15 mouse cellular contexts compared by ENCODE assay signal in genomic region chr4:154949589-154949982, GRCm38 (mm10). TPM values are rescaled to one million over a fixed set of nuclear protein-coding genes. Genes with fewer than 3 reads are reported as not detected.
DNase-seq lines count a peak whose midpoint lies in the region; ATAC-seq lines count a peak whose summit lies in the region.
"Had no signal": no experiment of that assay in that cellular context is flagged by ENCODE, and none has a peak within 500 bp of the region (broad histone marks: within the 10 kb centered on the region; RNA-seq: fewer than 3 reads in every experiment).

No protein-coding gene starts in this region.

- 8% methylated on average over 16 of the region's 16 CpGs for WGBS in embryonic facial prominence, embryonic 13.5 days
- 7% methylated on average over 15 of the region's 16 CpGs for WGBS in hindbrain, embryonic 12.5 days
- 3% methylated on average over 16 of the region's 16 CpGs for WGBS in midbrain, embryonic 15.5 days

- H3K4me2 ChIP-seq in embryonic facial prominence, embryonic 13.5 days: peak overlapping the region; percentile 41
- peak overlapping the region; percentile 17 for H3K4me2 ChIP-seq in hindbrain, embryonic 12.5 days (replicated peaks)
- H3K4me2 ChIP-seq in midbrain, embryonic 15.5 days: peak overlapping the region; percentile 31
- H3K4me2 ChIP-seq: limb, embryonic 12.5 days had no signal

- no peaks in the 10 kb centered on the region for H3K9me3 ChIP-seq in embryonic facial prominence, embryonic 13.5 days
- no peaks in the 10 kb centered on the region for H3K9me3 ChIP-seq in hindbrain, embryonic 12.5 days (replicated peaks)
- H3K9me3 ChIP-seq in midbrain, embryonic 15.5 days: no peaks in the 10 kb centered on the region
- H3K9me3 ChIP-seq: limb, embryonic 12.5 days had no signal

- peaks cover 32% of the 10 kb centered on the region for H3K4me1 ChIP-seq in embryonic facial prominence, embryonic 13.5 days
- H3K4me1 ChIP-seq in hindbrain, embryonic 12.5 days: peaks cover 61% of the 10 kb centered on the region
- peaks cover 32% of the 10 kb centered on the region for H3K4me1 ChIP-seq in midbrain, embryonic 15.5 days

- H3K36me3 ChIP-seq in embryonic facial prominence, embryonic 13.5 days: no peaks in the 10 kb centered on the region
- H3K36me3 ChIP-seq in hindbrain, embryonic 12.5 days: no peaks in the 10 kb centered on the region
- H3K36me3 ChIP-seq in midbrain, embryonic 15.5 days (replicated peaks): no peaks in the 10 kb centered on the region
- H3K36me3 ChIP-seq: limb, embryonic 12.5 days had no signal

- H3K4me3 ChIP-seq in embryonic facial prominence, embryonic 13.5 days: peak overlapping the region; percentile 16; the same call in 1 of the 2 replicates
- H3K4me3 ChIP-seq in hindbrain, embryonic 12.5 days: no peak overlapping the region; the same call in 1 of the 2 replicates
- no peak overlapping the region for H3K4me3 ChIP-seq in midbrain, embryonic 15.5 days
- H3K4me3 ChIP-seq: layer of hippocampus, adult 2 months; limb, embryonic 12.5 days had no signal

- H3K9ac ChIP-seq in embryonic facial prominence, embryonic 13.5 days: 0 out of 2 replicates have a peak overlapping the region, but pooled peaks have one; percentile 52
- H3K9ac ChIP-seq in hindbrain, embryonic 12.5 days: no peak overlapping the region
- H3K9ac ChIP-seq in midbrain, embryonic 15.5 days: no peak overlapping the region
- H3K9ac ChIP-seq: limb, embryonic 12.5 days had no signal

- DNase-seq in MN1 (ENCODE audit: low spot score): peak; percentile 46
- DNase-seq in thymus, postnatal 10 days (ENCODE audit: low spot score in 2 of 2): no peak
- no peak for DNase-seq in thymus, postnatal 4 days
- DNase-seq in thymus, adult 18-20 months: no peak
- no peak for DNase-seq in right cerebral cortex, adult 2 months (ENCODE audit: low spot score in 2 of 2)
- DNase-seq: cerebellum, adult 18-20 months; heart, postnatal 10 days; kidney, adult 8-10 months; lung, postnatal 10 days had no signal

- peaks cover 63% of the 10 kb centered on the region for H3K27me3 ChIP-seq in embryonic facial prominence, embryonic 13.5 days
- peaks cover 50% of the 10 kb centered on the region for H3K27me3 ChIP-seq in hindbrain, embryonic 12.5 days
- no peaks in the 10 kb centered on the region; the same call in 1 of the 2 replicates for H3K27me3 ChIP-seq in midbrain, embryonic 15.5 days (replicated peaks)

- H3K27ac ChIP-seq in embryonic facial prominence, embryonic 13.5 days: no peak overlapping the region
- H3K27ac ChIP-seq in hindbrain, embryonic 12.5 days: peak overlapping the region; percentile 82
- H3K27ac ChIP-seq in midbrain, embryonic 15.5 days: 0 out of 2 replicates have a peak overlapping the region, but pooled peaks have one; percentile 34
- H3K27ac ChIP-seq: limb, embryonic 12.5 days had no signal

- ATAC-seq in embryonic facial prominence, embryonic 13.5 days (ENCODE audit: insufficient number of reproducible peaks, insufficient read depth, low FRiP score, low TSS enrichment, low read depth): no peak
- ATAC-seq in hindbrain, embryonic 12.5 days (ENCODE audit: low FRiP score): peak; percentile 5
- no peak for ATAC-seq in midbrain, embryonic 15.5 days (replicated peaks)
- ATAC-seq: Patski had no signal

RNA-seq across cellular contexts. Expression of gene Hes5, which starts 11.1 kb away (rescaled TPM):
- polyA plus RNA-seq in embryonic facial prominence, embryonic 13.5 days (2015; fragmentation: Nextera tagmentation; extraction: Ambion mirVana): 4.2 and 6.0 TPM in 2 replicates
- 293 and 329 TPM in 2 replicates for polyA plus RNA-seq in hindbrain, embryonic 12.5 days (2016; fragmentation: Nextera tagmentation; extraction: Ambion mirVana)
- polyA plus RNA-seq in midbrain, embryonic 15.5 days (2015; fragmentation: Nextera tagmentation; extraction: Ambion mirVana): 116 and 149 TPM in 2 replicates
- polyA plus RNA-seq: Patski had no signal

RNA-seq across cellular contexts. Expression of gene Pank4, which starts 14.3 kb away (rescaled TPM):
- polyA plus RNA-seq in embryonic facial prominence, embryonic 13.5 days (2015; fragmentation: Nextera tagmentation; extraction: Ambion mirVana): 48.3 and 54.1 TPM in 2 replicates
- 42.5 and 44.5 TPM in 2 replicates for polyA plus RNA-seq in hindbrain, embryonic 12.5 days (2016; fragmentation: Nextera tagmentation; extraction: Ambion mirVana)
- 44.3 and 44.9 TPM in 2 replicates for polyA plus RNA-seq in midbrain, embryonic 15.5 days (2015; fragmentation: Nextera tagmentation; extraction: Ambion mirVana)

RNA-seq across cellular contexts. Expression of gene Tnfrsf14, which starts 21.2 kb away (rescaled TPM):
- polyA plus RNA-seq in embryonic facial prominence, embryonic 13.5 days (2015; fragmentation: Nextera tagmentation; extraction: Ambion mirVana): 1.6 and 1.8 TPM in 2 replicates
- 0.79 and 0.97 TPM in 2 replicates for polyA plus RNA-seq in hindbrain, embryonic 12.5 days (2016; fragmentation: Nextera tagmentation; extraction: Ambion mirVana)
- polyA plus RNA-seq in midbrain, embryonic 15.5 days (2015; fragmentation: Nextera tagmentation; extraction: Ambion mirVana): 0.19 and 0.28 TPM in 2 replicates

RNA-seq across cellular contexts. Expression of gene Fam213b, which starts 50.7 kb away (rescaled TPM):
- 48.6 and 53.6 TPM in 2 replicates for polyA plus RNA-seq in embryonic facial prominence, embryonic 13.5 days (2015; fragmentation: Nextera tagmentation; extraction: Ambion mirVana)
- 38.0 and 40.2 TPM in 2 replicates for polyA plus RNA-seq in hindbrain, embryonic 12.5 days (2016; fragmentation: Nextera tagmentation; extraction: Ambion mirVana)
- 56.1 and 62.6 TPM in 2 replicates for polyA plus RNA-seq in midbrain, embryonic 15.5 days (2015; fragmentation: Nextera tagmentation; extraction: Ambion mirVana)

Comparison
In these comparisons a context has a peak if more than half of its experiments do, and no peak if none do; other contexts are left out.
1. RNA of gene Hes5, which starts 11.1 kb away (polyA plus RNA-seq): 293 to 329 TPM in hindbrain, embryonic 12.5 days and 116 to 149 TPM in midbrain, embryonic 15.5 days; 4.2 to 6.0 TPM in embryonic facial prominence, embryonic 13.5 days; every median in the first group is over 10 times any median in the second.
2. Peak in every context shown above with its lines, with median percentiles within 50 percentile points of each other: H3K4me2 ChIP-seq.